Mouse (Mus musculus) stomach, embryonic 14.5 days (tissue): Measurements from ENCODE around the gene Bud23. TPM values are rescaled to one million over a fixed set of nuclear protein-coding genes. Genes with fewer than 3 reads are reported as not detected.

Experiments
- ATAC-seq: fragments of 200-750 bp; cut with Nextera tagmentation; 2 replicates; pipeline ENCODE4 v1.8.0; 2017; ENCODE audit warnings: low read depth, moderate TSS enrichment; ENCODE audit not compliant: insufficient number of reproducible peaks, insufficient read depth, low FRiP score
- H3K27ac ChIP-seq: fragments of 300-500 bp; sonication (generic); 2 replicates; pipeline ENCODE4 v1.5.1; 2014; ENCODE audit warnings: mild to moderate bottlenecking, low read length, moderate library complexity, mixed read lengths
- H3K27me3 ChIP-seq: fragments of 300-500 bp; sonication (generic); 2 replicates; pipeline ENCODE4 v1.6.1; 2014; ENCODE audit warnings: low read length, control low read depth, mixed read lengths; ENCODE audit not compliant: control insufficient read depth, insufficient read depth
- H3K36me3 ChIP-seq: fragments of 300-500 bp; sonication (generic); 2 replicates; pipeline ENCODE4 v1.6.1; 2014; ENCODE audit warnings: mild to moderate bottlenecking, control low read depth, low read length, moderate library complexity, mixed read lengths; ENCODE audit not compliant: control insufficient read depth, insufficient read depth
- H3K4me1 ChIP-seq: fragments of 300-500 bp; sonication (generic); 2 replicates; pipeline ENCODE4 v1.6.1; 2014; ENCODE audit warnings: low read length, control low read depth, mixed read lengths; ENCODE audit not compliant: control insufficient read depth, insufficient read depth
- H3K4me2 ChIP-seq: fragments of 300-500 bp; sonication (generic); replicated peaks from 2 replicates; pipeline ENCODE4 v1.6.1; 2014; ENCODE audit warnings: low read depth, low read length, control low read depth
- H3K4me3 ChIP-seq: fragments of 300-500 bp; sonication (generic); 2 replicates; pipeline ENCODE4 v1.5.1; 2014; ENCODE audit warnings: low read depth, low read length, control low read depth
- H3K9ac ChIP-seq: fragments of 300-500 bp; sonication (generic); replicated peaks from 2 replicates; pipeline ENCODE4 v1.6.1; 2014; ENCODE audit warnings: low read depth, mild to moderate bottlenecking, control low read depth, low read length, moderate library complexity, mixed read lengths
- H3K9me3 ChIP-seq: fragments of 300-500 bp; sonication (generic); 2 replicates; pipeline ENCODE4 v1.6.1; 2016; ENCODE audit warnings: low read depth, low read length, control low read depth; ENCODE audit not compliant: control insufficient read depth
- WGBS: fragments of 180-500 bp; shearing (Covaris S2); extraction: QIAGEN DNeasy Blood & Tissue Kit; methylation state at CpG from one replicate; pipeline ENCODE4 v1.1.7; 2014; 5-methylcytosine and 5-hydroxymethylcytosine counted together
- polyA plus RNA-seq: library from polyadenylated mRNA; unstranded; fragments of >200 nt; fragmentation: Nextera tagmentation; extraction: Ambion mirVana; gene quantifications from 2 replicates; pipeline ENCODE4 v1.2.1, GENCODE M21; 2014

Bud23 gene
- polyA plus RNA-seq, 1 experiment from 2014 or later, result 95.2 TPM

DNA sequence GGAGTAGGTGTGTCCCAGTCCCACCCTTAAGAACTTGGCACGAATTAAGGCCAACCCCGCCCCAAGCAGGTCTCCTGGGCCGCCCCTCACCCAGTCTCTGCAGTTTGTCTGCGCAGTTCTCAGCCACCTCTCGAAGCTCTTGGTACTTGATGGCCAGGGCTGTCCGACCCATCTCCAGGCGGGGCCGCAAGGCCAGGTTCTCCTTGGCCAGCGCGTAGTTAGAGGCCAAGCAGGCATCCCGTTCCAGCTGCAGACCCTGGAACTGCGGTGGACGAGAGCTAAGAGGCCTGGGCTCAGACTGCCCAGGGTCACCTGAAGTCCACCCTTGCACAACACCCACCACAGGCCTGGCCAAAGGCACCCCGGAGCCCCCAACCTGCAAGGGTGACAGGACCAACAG, 11.6 kb upstream of the Bud23 start:
- no peak overlapping the region for H3K9ac ChIP-seq
- H3K27ac ChIP-seq, result no peak overlapping the region
- no peak for ATAC-seq
- peaks cover 13% of the 10 kb centered on the region for H3K4me1 ChIP-seq
- no peaks in the 10 kb centered on the region for H3K27me3 ChIP-seq
- H3K4me2 ChIP-seq, result peak overlapping the region; percentile 68
- H3K9me3 ChIP-seq, result no peaks in the 10 kb centered on the region
- H3K4me3 ChIP-seq, result peak overlapping the region; percentile 90; the same call in 1 of the 2 replicates
- WGBS, result 83% methylated on average over 14 of the region's 14 CpGs
- H3K36me3 ChIP-seq, result peaks cover 10% of the 10 kb centered on the region; the same call in 1 of the 2 replicates

DNA sequence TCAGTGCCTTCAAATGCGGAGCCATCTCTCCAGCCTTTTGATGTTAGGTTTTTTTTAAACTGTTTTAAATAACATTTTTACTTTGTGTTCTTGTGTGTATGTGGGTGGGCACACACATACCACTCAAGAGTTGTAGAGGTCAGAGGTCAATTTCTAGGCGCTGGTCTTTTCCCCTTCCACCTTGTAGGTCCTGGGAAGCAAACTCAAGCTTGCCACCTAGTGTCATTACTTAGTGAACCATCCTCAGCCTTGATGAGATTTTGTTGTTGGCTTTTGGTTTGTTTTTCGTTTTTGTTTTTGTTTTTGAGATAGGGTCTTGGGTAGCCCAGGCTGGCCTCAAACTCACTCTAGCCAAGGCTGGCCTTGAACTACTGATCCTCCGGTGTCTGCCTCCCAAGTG, 10.9 kb upstream of the Bud23 start:
- Histone ChIP-seq H3K4me3 (no peak overlapping the region), H3K36me3 (peaks cover 10% of the 10 kb centered on the region; the same call in 1 of the 2 replicates), H3K27me3 (no peaks in the 10 kb centered on the region), H3K9ac (no peak overlapping the region), H3K4me2 (no peak overlapping the region), H3K4me1 (peaks cover 13% of the 10 kb centered on the region), H3K27ac (no peak overlapping the region), H3K9me3 (no peaks in the 10 kb centered on the region)
- ATAC-seq, result no peak
- WGBS, result 64% methylated on average over 4 of the region's 4 CpGs

DNA sequence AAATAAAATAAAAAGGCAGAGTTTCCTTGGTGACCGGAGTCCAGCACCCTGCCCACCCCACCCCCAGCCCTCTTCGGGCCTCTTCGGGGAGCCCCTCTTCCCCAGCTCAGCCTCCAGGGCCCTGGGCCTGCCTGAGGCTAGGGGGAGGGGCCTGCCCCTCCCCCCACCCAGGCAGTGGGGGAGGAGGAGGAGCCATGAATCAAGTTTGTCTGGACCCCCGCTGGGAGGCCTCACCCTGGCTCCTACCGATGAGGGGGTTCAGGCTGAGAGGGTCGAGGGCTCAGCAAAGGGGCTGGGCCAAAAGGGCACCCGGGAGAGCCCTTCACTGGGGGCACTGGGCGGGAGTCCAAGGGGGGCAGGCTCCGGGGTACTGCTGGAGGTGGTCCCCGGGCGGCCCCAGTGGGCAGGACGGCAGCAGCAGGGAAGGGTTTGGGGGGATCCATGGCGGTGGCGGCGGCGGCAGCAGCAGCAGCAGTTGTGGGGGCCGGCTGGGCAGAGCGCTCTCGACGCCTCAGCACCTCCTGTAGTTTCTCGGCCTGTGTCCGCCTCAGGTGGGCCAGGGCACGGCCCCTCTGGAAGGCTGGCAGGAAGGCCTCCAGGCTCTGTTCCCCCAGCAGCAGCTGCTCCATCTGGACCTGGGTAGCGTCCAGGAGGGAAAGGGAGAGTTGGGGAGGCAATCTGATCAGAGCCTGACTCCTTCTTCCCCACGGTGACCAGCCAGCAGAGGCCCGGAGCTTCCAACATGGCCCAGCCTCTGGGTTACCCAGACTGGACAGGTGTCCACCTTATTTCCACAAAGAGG, 8.8 kb upstream of the Bud23 start:
- Histone ChIP-seq H3K27ac (no peak overlapping the region), H3K4me3 (no peak overlapping the region), H3K36me3 (peaks cover 10% of the 10 kb centered on the region; the same call in 1 of the 2 replicates), H3K27me3 (no peaks in the 10 kb centered on the region), H3K4me2 (no peak overlapping the region; the same call in 1 of the 2 replicates), H3K9ac (no peak overlapping the region), H3K9me3 (no peaks in the 10 kb centered on the region), H3K4me1 (peaks cover 13% of the 10 kb centered on the region)
- WGBS, result 28% methylated on average over 26 of the region's 26 CpGs
- no peak for ATAC-seq

DNA sequence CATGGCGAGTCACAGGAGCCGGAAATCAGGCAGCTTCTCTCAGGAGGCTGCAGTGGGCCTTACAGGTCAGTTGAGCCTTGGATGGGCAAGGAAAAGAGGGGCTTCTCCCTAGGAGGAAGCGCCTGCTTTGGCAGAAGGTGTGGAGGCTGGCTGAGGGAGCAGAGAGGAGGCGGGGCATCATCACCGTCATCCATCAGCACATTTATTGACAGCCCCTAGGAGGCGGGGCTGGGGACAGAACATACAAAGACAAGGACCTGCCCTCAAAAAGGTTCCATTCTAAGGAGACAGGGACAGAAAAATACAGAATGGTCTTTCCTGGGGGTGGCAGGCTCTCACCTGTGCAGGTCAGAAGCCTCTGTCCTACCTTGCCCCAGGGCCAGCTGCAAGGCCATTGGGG, 8.0 kb upstream of the Bud23 start:
- H3K4me3 ChIP-seq, result no peak overlapping the region
- no peak overlapping the region for H3K9ac ChIP-seq
- peaks cover 10% of the 10 kb centered on the region; the same call in 1 of the 2 replicates for H3K36me3 ChIP-seq
- no peak overlapping the region for H3K27ac ChIP-seq
- no peaks in the 10 kb centered on the region for H3K9me3 ChIP-seq
- no peaks in the 10 kb centered on the region for H3K27me3 ChIP-seq
- ATAC-seq, result no peak
- no peak overlapping the region for H3K4me2 ChIP-seq
- WGBS, result 60% methylated on average over 6 of the region's 6 CpGs
- peaks cover 13% of the 10 kb centered on the region for H3K4me1 ChIP-seq

DNA sequence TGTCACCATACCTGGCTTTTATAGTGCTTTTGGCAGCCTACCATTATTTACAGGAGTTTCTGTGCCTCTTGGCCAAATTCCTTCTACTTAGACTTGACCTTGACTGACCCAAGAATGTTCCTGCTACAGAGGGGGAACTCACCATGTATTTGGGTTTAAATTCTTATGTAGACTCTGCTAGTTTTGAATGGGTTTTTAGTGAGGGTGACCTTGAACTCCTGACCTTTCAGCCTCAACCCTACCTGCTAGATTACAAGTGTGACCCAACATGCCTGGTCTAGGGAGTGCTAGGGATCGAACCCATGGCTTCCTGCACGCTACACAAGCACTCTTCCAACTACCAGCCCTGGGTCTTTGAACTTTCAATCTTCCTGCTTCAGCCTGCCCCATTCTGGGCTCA, 7.3 kb upstream of the Bud23 start:
- no peak overlapping the region for H3K27ac ChIP-seq
- 82% methylated on average over 2 of the region's 2 CpGs for WGBS
- no peak for ATAC-seq
- H3K9me3 ChIP-seq, result no peaks in the 10 kb centered on the region
- H3K36me3 ChIP-seq, result peaks cover 10% of the 10 kb centered on the region; the same call in 1 of the 2 replicates
- H3K4me2 ChIP-seq, result no peak overlapping the region
- peaks cover 13% of the 10 kb centered on the region for H3K4me1 ChIP-seq
- H3K9ac ChIP-seq, result no peak overlapping the region
- H3K4me3 ChIP-seq, result no peak overlapping the region
- no peaks in the 10 kb centered on the region for H3K27me3 ChIP-seq

DNA sequence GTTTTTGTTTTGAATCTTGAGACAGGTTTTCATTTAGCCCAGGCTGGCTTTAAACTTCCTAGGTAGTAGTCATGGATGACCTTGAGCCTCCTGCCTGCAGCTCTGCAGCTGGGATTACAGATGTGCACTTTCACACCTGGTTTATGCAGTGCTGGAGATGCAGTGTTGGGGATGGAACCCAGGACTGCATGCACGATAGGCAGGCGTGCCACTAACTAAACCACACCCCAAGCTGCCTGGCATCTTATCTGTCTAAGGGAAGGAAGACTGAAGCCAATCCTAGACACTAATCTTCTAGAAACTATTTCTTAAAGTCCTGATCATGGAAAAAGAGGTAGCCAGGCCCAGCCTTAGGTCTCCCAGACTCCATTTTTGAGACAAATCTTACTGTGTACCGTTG, 5.7 kb upstream of the Bud23 start:
- Histone ChIP-seq H3K27ac (no peak overlapping the region), H3K9ac (no peak overlapping the region), H3K36me3 (peaks cover 17% of the 10 kb centered on the region; the same call in 1 of the 2 replicates), H3K4me2 (no peak overlapping the region), H3K9me3 (no peaks in the 10 kb centered on the region), H3K27me3 (no peaks in the 10 kb centered on the region), H3K4me1 (peaks cover 8% of the 10 kb centered on the region), H3K4me3 (no peak overlapping the region)
- no peak for ATAC-seq
- 87% methylated on average over 3 of the region's 3 CpGs for WGBS

DNA sequence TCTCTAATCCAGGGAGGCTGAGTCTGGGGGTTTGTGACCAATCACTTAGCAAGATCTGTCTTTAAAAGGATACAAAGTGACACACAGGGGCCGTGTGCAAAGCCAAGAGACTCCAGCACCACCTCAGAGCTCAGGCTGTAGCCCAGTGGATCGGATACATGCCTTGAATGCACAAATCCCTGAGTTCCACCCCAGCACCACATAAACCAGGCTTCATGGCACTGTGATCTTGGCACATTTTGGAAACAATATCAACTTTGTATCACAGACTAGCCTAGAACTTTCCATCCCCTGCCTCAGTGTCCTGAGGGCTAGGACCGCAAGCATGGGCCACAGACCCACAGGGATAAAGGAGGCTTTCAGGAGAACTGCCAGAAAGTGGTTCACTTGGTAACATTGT, 1.2 kb upstream of the Bud23 start:
- Histone ChIP-seq H3K9me3 (no peaks in the 10 kb centered on the region), H3K4me3 (no peak overlapping the region), H3K4me2 (no peak overlapping the region), H3K9ac (no peak overlapping the region), H3K27ac (no peak overlapping the region), H3K4me1 (peaks cover 12% of the 10 kb centered on the region; the same call in 1 of the 2 replicates), H3K27me3 (no peaks in the 10 kb centered on the region), H3K36me3 (peaks cover 8% of the 10 kb centered on the region; the same call in 1 of the 2 replicates)
- no peak for ATAC-seq
- WGBS, result 91% methylated on average over 3 of the region's 3 CpGs

DNA sequence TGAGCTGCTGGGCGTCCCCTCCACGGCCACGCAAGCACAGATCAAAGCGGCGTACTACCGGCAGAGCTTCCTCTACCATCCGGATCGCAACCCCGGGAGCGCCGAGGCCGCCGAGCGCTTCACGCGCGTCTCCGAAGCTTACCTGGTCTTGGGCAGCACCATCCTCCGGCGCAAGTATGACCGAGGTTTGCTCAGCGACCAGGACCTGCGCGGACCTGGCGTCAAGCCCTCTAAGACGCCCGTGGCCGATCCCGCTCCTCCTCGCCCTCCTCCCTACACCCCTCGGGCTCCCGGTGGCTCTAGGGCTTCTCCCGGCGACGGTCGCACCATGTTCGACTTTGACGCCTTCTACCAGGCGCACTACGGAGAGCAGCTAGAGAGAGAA, 385 bp downstream of the Bud23 start:
- peaks cover 12% of the 10 kb centered on the region; the same call in 1 of the 2 replicates for H3K4me1 ChIP-seq
- peak overlapping the region; percentile 82 for H3K9ac ChIP-seq
- H3K4me3 ChIP-seq, result peak overlapping the region; percentile 97
- no peaks in the 10 kb centered on the region for H3K9me3 ChIP-seq
- no peaks in the 10 kb centered on the region for H3K27me3 ChIP-seq
- peak overlapping the region; percentile 70 for H3K4me2 ChIP-seq
- ATAC-seq, result 0 out of 2 replicates have a peak, but pooled peaks have one; percentile 43
- H3K36me3 ChIP-seq, result peaks cover 20% of the 10 kb centered on the region
- peak overlapping the region; percentile 27; the same call in 1 of the 2 replicates for H3K27ac ChIP-seq
- WGBS, result under 1% methylated on average over 40 of the region's 40 CpGs
